Mouse (Mus musculus) megakaryocyte, embryonic 14.5 days (primary cell): ENCODE measurements around the gene Vwa8. TPM values are rescaled to one million over a fixed set of nuclear protein-coding genes. Genes with fewer than 3 reads are reported as not detected.
"Not testable (repeated sequence)": the region's sequence is repeated elsewhere in the genome, so short reads cannot be mapped to it uniquely, and the experiment has no call there.

Experiments used
- H3K27me3 ChIP-seq: replicated peaks from 2 replicates; pipeline ENCODE3; 2012; ENCODE audit warnings: inconsistent platforms
- H3K36me3 ChIP-seq: replicated peaks from 2 replicates; pipeline ENCODE3; 2012; ENCODE audit warnings: low read length, inconsistent platforms, mixed read lengths
- H3K4me1 ChIP-seq: 2 replicates; pipeline ENCODE4 v1.6.1; 2012; ENCODE audit warnings: inconsistent platforms
- H3K4me3 ChIP-seq: replicated peaks from 2 replicates; pipeline ENCODE3; 2012; ENCODE audit warnings: moderate library complexity, mild to moderate bottlenecking, inconsistent platforms
- H3K9me3 ChIP-seq: 2 replicates; pipeline ENCODE4 v1.6.1; 2012; ENCODE audit warnings: inconsistent platforms
- FLI1 ChIP-seq: IDR thresholded peaks from 2 replicates; pipeline ENCODE4 v1.6.1; 2012; ENCODE audit warnings: low read length, inconsistent platforms, mixed read lengths
- GATA1 ChIP-seq: IDR thresholded peaks from 3 replicates; pipeline ENCODE4 v1.6.1; 2012; ENCODE audit warnings: mixed read lengths, low read length, inconsistent platforms, borderline replicate concordance
- polyA plus RNA-seq: library from polyadenylated mRNA; stranded (reverse); fragments of >175 nt; gene quantifications from 2 replicates; pipeline ENCODE4 v1.2.3, GENCODE M21; 2012; ENCODE audit warnings: low replicate concordance; ENCODE audit not compliant: insufficient read depth

Gene Vwa8
- polyA plus RNA-seq, 1 experiment = 0.75 TPM

DNA sequence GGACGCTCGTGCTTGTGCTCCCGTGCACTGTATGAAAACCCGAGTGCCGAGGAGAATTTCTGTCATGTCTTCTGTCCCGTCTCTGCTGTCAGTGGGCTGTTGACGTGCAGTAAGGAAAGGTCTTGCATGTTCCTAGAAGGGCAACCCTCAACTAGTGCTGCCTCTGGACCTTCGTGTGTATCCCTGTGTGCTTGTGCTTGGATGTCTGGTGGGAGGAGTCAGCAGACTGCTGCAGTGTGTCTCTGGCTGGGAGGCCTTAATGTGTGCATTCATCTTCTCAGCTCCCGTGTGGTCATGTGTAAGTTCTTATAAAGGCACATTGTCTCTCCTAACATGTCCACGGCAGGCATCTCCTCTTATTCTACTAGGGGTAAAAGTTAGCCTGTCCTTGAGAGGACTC lies 32.7 kb downstream of the Vwa8 start:
- Histone ChIP-seq H3K4me1 (peaks cover 52% of the 10 kb centered on the region), H3K27me3 (no peaks in the 10 kb centered on the region), H3K9me3 (no peaks in the 10 kb centered on the region), H3K36me3 (no peaks in the 10 kb centered on the region), H3K4me3 (peak overlapping the region; percentile 35)
- TF ChIP-seq GATA1 = no peak
- no peak for TF ChIP-seq FLI1

DNA sequence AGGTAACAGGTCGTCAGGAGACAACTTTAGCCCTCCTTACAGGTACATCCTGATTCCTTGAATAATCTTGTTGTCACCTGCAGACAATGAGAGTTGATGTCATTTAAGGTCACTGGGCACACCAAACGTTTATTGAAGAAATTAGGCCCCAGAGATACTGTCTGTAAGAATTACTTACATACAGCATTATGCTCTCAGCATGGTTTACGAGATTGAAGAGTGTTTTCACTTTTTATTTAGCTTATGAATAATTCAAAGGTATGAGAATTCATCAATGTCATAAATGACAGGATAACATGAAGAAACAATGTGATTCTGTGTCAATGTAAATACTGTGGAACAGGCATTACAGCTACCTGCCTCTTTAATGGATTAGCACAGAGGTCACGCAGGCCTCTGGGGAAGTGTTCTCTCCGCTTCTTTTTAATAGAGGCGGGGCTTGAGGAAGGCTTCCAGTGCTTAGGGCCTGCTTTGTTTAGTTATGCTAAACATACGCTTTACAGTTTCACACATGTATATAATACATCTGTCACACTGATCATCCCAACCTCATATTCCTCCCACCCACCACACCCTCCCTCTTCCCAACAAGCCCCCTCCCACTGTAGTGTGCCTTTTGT lies 37.2 kb downstream of the Vwa8 start:
- Histone ChIP-seq H3K27me3 (no peaks in the 10 kb centered on the region), H3K4me1 (peaks cover 23% of the 10 kb centered on the region), H3K36me3 (no peaks in the 10 kb centered on the region), H3K4me3 (no peak overlapping the region), H3K9me3 (no peaks in the 10 kb centered on the region)
- no peak for TF ChIP-seq FLI1
- TF ChIP-seq GATA1 = no peak

DNA sequence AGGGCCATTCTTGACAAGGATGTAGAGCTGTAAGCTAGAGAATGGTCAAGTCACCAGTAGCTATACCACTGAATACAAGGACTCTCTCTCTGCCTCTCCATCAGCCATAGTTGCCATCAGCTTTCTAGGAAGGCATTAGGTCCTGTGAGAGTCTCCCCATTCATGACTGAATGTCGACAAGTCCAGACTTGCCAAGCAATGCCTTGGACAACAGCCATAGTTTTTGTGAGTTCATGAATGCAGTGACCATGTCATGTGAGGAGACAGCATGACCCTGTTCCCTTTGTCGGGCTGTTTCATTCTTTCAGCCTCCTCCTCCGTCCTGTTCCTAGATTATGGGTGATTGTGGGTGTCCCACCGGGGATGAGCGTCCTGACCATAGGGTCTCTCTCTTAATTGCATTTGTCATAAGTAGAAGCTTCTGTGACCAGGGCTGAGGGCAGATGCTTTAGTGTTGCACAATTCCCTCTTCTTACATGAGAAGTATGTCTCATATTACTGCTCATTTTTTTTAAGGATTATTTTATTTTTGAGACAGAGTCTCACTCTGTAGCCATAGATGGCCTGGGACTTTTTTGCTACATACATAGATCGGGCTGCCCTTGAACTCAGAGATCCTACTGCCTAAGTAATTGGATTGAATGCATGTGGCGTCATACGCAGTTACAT lies 37.8 kb downstream of the Vwa8 start:
- Histone ChIP-seq H3K36me3 (no peaks in the 10 kb centered on the region), H3K27me3 (no peaks in the 10 kb centered on the region), H3K9me3 (no peaks in the 10 kb centered on the region), H3K4me1 (peaks cover 16% of the 10 kb centered on the region), H3K4me3 (no peak overlapping the region)
- TF ChIP-seq GATA1 (no peak), FLI1 (no peak)

DNA sequence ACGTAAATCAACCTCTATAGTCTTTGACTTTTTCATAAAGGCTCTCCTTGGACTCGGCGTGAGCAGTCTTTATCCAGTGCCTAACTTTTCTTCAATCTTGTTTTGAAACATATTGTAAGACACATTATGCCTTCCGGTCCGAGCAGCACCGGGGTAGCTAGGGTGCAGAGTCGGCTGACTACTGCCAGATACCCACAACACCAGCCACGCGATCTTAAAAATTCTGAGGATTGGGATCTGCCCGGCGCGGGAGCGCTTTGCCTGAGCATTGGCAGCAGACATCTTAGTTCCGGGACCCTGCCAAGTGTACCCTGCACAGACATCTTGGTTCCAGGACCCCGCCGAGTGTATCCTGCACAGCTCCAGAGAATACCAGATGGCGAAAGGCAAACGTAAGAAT lies 38.6 kb downstream of the Vwa8 start:
- H3K36me3 ChIP-seq, H3K27me3 ChIP-seq, H3K9me3 ChIP-seq, H3K4me3 ChIP-seq: not testable (repeated sequence)
- H3K4me1 ChIP-seq = peaks cover 14% of the 10 kb centered on the region

DNA sequence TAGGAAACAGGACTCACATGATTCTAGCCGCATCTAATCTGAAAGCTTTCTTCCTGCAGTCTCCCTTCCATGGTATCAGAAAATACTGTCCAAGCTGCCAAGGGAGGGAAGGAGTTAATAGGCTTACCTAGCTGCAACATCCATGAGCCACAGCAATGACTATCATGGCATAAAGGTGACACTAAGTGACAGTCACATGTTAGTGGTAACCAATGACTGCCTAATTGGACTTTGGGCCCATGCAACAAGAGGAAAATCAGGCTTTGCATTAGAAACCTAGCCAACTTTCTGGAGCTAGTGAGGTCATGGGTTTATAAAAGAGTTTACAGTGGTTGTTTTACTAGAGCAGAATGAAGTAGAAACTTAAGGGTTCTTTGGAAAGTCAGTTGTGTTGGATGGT lies 46.6 kb downstream of the Vwa8 start:
- no peak overlapping the region for H3K4me3 ChIP-seq
- H3K4me1 ChIP-seq = peaks cover 24% of the 10 kb centered on the region
- no peaks in the 10 kb centered on the region for H3K27me3 ChIP-seq
- H3K36me3 ChIP-seq = no peaks in the 10 kb centered on the region
- no peaks in the 10 kb centered on the region for H3K9me3 ChIP-seq
- TF ChIP-seq FLI1 (no peak), GATA1 (no peak)

DNA sequence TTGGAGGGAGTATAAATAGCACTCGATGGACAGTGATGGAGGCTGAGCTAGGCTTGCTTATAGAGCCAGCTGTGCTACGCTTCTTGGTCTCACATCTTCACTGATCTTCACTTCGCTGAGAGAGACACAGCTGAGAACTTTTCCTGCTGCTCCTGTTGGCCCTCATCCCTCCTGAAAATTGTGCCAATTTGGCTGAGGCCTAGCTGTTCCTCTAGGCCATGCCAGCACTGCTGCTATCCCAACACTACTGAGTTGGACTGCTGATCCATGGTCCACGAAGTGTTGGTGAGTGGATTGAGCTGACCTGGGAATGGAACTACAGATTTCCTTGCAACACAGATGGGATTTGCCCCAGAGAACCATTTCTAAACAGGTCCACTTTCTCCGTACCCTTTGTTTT lies 47.4 kb downstream of the Vwa8 start:
- H3K9me3 ChIP-seq = no peaks in the 10 kb centered on the region
- peaks cover 31% of the 10 kb centered on the region for H3K4me1 ChIP-seq
- H3K4me3 ChIP-seq = no peak overlapping the region
- H3K36me3 ChIP-seq = no peaks in the 10 kb centered on the region
- TF ChIP-seq GATA1 (no peak), FLI1 (no peak)
- H3K27me3 ChIP-seq = no peaks in the 10 kb centered on the region

DNA sequence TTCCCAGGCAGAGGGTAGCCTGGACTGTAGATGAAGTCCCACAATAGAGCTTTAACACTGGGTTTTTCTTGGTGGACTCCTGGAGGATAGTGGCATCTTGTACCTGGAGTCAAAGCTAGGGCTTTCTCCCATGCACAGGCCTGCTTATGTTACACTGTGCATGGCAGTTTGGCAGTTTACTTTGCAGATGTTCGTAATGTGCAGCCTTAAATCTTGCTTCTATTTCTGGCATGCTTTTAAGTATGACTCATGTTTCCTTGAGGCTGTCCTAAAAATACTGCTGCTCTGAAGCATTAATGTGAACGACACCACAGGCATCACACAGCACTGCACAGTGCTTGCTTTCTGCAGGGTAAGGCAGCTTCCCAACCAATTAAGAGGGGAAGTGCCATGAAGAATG lies 51.9 kb downstream of the Vwa8 start:
- Histone ChIP-seq H3K9me3 (no peaks in the 10 kb centered on the region), H3K27me3 (no peaks in the 10 kb centered on the region), H3K4me1 (peaks cover 38% of the 10 kb centered on the region), H3K36me3 (no peaks in the 10 kb centered on the region), H3K4me3 (peak overlapping the region; percentile 84)
- no peak for TF ChIP-seq GATA1
- no peak for TF ChIP-seq FLI1

DNA sequence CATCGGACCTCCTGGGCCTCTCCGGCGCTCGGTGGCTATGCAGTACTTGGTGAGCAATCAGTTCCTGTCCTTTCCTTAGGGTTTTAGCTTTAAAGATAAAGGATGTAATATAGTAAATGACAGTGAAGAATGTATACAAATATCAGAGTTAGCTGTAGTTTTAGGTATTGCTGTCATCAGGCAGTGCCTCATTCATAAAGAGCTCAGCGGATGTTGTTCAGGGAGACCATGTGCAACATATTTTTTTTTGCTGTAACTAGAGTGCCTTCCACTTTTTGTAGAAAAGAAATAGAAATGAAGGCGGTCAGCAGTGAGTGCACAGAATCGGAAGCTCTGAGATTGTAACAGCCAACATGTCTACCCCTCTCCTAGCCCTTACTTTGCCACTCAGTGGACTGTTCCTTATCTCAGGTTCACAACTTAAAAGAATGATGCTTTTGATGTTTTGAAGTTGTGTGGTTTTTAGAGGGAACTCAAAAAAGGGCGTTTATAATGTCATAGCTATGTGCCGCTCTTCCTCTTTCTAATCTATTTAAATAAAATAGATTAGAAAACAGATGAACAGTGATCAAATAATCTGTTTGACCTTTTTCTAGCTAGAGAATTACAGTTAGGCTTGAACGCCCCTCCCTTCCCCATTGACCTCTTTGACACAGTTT lies 59.5 kb downstream of the Vwa8 start:
- Histone ChIP-seq H3K36me3 (no peaks in the 10 kb centered on the region), H3K4me3 (no peak overlapping the region), H3K4me1 (peaks cover 17% of the 10 kb centered on the region), H3K27me3 (no peaks in the 10 kb centered on the region), H3K9me3 (no peaks in the 10 kb centered on the region)
- TF ChIP-seq GATA1 (no peak), FLI1 (no peak)

DNA sequence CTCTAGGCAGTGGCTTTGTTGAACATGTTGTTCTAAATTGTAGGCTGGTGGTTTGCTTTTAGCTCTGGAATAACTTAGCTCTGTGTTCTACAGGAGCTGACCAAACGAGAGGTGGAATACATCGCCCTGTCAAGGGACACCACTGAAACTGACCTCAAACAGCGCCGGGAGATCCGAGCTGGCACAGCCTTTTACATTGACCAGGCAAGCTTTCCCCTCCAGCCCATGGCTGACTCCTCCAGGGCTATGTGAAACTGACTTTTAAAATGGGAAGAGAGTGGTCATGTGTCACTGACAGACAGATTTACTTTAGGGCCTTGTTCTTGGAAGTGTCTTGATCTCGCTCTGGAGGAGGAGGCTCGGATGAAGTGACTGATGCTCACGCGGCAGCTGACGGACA lies 63.2 kb downstream of the Vwa8 start:
- TF ChIP-seq GATA1 (no peak), FLI1 (no peak)
- Histone ChIP-seq H3K4me1 (peaks cover 37% of the 10 kb centered on the region), H3K27me3 (no peaks in the 10 kb centered on the region)

DNA sequence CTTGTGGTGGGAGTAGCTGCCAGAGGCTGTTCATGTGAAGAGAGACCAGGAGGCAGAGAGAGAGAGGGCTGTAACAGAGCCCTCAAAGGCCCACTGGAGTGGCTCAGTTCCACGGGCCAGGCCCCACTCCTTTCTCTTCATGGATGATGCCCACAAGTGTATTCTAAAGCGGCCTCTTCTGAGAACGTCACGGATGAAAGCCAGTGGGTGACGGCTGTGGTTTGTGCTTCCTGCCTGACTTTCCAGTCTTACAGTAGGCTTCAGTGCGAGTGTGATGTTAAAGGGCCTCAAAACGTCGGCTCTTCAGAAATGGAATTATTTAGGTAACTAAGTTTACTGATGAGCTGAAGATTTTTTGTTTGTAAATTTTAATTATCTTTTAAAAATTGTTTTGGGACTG lies 65.3 kb downstream of the Vwa8 start:
- peak overlapping the region; percentile 62 for H3K4me3 ChIP-seq
- H3K4me1 ChIP-seq = peaks cover 37% of the 10 kb centered on the region
- no peaks in the 10 kb centered on the region for H3K27me3 ChIP-seq
- TF ChIP-seq GATA1 (no peak), FLI1 (no peak)
- H3K9me3 ChIP-seq = no peaks in the 10 kb centered on the region
- no peaks in the 10 kb centered on the region for H3K36me3 ChIP-seq

More for the DNA sequence above, 63.2 kb downstream of the Vwa8 start:
- no peaks in the 10 kb centered on the region for H3K9me3 ChIP-seq
- H3K4me3 ChIP-seq = no peak overlapping the region
- H3K36me3 ChIP-seq = no peaks in the 10 kb centered on the region
